Mouse (Mus musculus): ENCODE measurements at regions not wholly inside any gene's neighbourhood (a gene's known extent, or its start where the extent isn't known, plus 50 kb on each side); places are given as distances from the start of the nearest gene placed in this dataset.
A peak's percentile ranks its signal among the peaks of the same experiment; 100 is the strongest.

DNA sequence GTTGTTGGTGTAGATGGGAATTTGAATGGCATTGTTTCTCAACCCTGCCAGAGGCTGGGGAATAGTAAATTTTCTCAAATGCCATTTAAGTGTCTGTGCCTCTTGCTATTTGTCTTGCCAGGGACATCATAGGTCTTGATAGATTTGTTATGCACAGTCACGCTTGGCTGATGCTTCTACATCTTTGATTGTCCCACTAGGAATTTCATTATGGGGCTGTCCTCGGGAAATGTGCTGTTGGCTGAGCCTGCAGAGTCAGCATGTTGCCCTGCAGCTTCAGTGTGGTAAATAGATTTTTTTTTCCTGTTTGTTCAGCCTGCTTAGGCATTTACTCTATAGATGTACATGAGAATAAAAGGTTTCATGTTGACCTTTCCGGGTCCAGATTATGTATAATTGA lies 354.9 kb upstream of the Fam98a start:
- intact Hi-C loops (cut with DNase I) = no loop called here
- no peak for DNase-seq

DNA sequence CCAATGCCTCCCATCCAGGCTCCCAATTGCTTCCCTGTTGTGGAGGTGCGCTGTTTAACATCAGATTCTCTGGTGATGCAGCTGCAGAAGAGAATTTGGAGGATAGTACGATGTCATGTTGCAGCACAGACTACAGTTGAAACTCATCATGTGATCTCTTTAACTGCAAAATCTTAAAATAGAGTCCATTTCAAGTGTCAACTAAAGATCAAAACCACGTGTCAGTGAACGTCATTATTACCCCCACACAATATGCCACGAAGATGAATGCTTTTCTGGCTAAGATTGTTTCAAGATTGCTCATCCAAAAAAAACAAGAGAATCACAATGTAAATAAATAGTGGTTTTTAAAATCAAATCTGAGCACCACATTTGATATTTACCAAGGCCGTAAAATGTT lies 343.7 kb upstream of the Fam98a start:
- DNase-seq = no peak
- intact Hi-C loops (cut with DNase I) = no loop called here

DNA sequence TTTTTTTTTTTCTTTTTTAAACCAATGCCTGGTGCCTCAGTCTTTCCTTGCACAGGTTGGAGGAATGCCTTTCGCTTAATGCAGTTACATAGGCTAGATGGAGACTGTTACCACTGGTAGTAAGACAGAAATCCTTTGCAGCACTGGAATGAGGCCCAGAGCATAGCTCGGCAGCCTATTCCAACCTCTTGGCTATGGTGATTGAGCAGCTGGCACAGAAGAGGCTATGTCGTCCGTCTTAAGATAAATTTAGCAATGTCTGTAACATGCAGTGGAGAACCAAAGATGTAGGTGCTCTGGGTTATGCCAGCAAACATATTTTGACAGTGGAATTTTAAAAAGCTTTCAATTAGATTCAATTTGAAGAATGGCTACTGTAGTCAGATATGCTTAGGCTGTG lies 343.2 kb upstream of the Fam98a start:
- intact Hi-C loops (cut with DNase I) = no loop called here
- no peak for DNase-seq

DNA sequence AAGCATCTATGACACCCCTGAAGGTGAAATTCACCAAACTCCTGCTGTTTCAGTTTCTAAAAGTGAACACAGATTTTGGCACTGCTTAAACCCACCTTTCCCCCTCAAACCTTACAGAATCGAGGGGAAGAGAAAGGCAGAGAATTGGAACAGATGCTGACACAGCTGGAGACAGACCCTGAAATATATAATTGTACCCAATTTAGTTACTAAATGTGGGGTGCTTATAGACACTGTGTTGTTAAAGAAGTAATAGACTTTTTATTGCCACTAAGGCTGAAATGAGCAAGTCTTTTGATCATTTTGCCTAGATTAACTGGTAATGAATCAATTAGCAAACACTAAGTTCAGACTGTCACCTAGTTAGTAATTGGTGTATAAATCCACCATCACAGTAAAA lies 341.8 kb upstream of the Fam98a start:
- no peak for DNase-seq
- intact Hi-C loops (cut with DNase I) = no loop called here

DNA sequence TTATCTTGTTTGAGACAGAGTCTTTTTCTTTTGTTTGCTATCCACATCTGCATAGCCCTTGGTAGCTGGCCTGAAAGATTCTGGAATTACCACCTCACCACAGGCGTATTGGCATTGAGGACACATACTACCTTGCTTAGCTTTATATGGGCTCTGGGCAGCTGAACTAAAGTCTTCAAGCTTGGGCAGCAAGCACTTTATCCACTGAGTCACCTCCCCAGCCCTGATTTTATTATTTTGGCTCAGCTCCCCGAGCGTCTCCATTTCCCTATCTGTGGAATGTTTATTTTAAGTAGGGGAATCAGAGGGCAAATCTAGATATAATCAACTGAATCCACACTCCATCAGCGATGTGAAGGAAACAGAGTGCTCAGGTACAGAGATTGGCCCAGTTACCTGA lies 340.4 kb upstream of the Fam98a start:
- no peak for DNase-seq
- intact Hi-C loops (cut with DNase I) = no loop called here

DNA sequence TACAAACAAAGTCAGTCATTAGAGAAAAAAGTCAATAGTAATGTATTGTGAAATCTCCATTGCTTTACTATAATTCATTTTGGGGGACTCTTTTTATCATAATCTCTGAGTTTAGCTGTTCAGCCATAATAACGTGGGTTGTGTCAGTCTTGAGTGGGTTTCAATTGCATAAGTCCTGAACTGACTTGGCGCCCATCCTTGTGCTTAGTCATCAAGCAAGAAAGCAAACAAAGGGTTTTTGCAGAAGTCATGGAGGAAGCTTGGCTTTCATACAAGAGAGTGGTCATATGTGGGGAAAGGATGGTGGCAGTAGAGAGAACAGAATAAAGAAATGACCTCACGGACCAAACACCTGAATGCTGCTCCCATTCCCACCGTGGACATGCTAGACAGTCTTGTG lies 339.8 kb upstream of the Fam98a start:
- intact Hi-C loops (cut with DNase I) = no loop called here

DNA sequence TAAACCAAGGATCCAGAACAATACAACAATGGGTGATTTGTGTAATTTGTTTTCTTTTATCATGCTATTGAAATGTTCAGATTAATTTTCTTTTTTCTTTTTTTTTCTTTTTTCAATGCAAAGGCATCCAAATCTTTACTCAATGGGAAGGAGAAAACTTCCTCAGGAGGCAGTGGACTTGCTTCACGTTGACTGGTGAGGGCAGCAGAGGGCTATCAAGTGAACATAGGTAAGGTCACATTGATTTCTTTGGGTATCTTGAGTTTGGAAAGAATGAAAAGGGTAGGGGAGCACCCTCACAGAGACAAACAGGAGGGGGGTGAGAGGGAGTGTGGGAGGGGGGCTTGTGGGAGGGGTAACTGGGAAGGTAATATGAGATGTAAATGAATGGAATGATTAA lies 326.1 kb upstream of the Fam98a start:
- intact Hi-C loops (cut with DNase I) = no loop called here
- DNase-seq = no peak

More for the DNA sequence above, 339.8 kb upstream of the Fam98a start:
- no peak for DNase-seq

DNA sequence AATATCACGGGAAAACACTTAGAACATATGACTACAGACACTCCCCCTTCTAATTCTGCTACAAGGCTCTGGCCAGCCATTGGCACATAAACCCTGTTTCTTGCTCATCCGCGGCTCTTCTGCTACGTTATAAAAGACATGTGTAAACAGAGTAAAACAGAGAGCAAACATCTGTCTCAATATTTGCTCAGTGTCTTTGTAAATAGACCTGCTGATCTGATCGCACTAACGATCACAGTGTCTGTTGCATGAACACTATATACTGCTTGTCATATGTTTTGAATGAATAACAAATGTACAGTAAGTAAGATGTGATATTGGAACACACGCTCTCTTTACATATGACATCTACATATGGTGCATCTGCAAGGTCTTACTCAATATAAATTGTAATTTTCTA lies 325.1 kb upstream of the Fam98a start:
- DNase-seq = no peak
- intact Hi-C loops (cut with DNase I) = no loop called here

DNA sequence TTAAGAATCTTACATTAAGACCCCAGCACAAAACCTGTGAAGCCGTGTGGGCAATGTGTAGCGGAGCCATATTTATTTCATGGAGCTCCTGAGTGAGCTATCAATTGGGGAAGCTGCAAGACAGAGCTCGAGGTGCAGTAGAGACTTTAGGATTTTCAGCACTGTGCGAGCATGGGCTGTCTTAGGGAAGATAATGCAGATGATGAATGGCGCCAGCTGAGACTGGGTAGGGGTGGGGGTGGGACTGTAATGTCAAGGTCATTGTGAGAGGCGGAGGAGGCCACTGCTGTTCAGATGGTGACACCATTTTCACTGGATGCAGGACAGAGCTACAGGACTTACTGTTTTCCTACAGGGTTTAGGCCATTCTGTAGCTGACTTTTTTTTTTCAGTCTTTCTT lies 322.8 kb upstream of the Fam98a start:
- intact Hi-C loops (cut with DNase I) = no loop called here
- DNase-seq = no peak

DNA sequence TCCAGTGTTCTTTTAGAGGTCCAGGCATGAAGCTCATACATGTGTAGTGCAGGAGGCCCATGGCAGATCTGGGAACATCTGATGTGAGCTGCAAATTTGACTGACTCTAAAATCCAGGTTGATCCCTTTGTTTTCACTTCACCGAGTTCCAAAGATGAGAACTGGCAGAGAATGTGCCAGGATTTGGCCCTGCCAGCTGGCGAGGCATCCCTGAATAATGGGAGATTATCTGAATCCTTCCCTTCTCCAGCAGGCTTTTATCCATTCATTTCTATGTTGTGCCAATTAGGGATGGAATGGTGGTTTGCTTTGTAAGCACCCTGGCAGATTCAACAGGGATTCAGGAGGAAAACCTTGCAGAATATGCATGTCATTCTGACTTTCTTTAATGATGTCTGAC lies 318.7 kb upstream of the Fam98a start:
- intact Hi-C loops (cut with DNase I) = no loop called here
- no peak for DNase-seq

DNA sequence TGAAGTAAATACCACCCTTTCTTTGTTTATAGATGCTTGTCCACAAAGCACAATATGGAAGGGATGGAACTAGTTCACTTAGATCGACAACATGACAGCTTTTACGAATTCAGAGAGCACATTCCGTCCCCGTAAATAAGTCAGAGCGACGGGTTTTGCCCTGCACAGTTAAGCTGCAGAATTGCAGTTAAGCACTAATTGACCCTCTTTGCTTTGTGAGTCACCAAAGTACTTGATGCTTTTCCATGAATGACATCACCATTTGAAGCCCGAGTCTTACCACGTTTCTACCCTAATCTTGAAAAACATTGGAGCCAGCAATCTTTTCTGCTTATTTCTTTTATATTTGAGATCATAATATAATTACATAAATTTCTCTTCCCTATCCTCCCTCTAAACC lies 305.3 kb upstream of the Fam98a start:
- no peak for DNase-seq
- intact Hi-C loops (cut with DNase I) = no loop called here

DNA sequence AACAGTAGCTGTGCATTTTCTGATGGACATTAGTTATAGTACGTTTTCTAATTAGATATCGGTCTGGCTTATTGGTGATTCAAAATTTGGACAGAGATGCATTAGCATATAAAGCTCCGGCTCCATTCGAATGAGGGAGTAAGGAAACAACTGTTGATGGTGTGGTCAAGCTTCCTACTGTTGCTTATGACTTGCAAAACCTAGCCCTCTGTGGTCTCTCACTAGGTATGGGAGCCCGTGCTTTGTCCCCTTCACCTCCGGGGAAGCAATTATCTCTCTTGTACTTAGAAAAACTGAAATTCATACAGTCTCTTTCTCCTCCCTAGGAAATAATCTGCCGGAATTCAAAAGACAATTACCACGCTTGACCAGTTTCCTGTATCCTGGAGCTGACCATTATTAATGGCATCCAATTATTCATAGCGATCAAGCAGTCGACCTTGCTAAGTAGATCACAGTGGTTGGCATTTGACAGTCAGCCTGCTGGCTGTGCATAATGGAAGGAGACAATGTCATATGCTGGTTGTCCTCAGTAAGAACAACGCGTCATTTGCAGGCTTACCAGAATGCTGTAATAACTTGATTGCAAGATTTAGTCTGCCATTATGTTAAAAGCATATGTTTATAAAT lies 264.4 kb upstream of the Fam98a start:
- intact Hi-C loops (cut with DNase I) = no loop called here
- no peak for DNase-seq

DNA sequence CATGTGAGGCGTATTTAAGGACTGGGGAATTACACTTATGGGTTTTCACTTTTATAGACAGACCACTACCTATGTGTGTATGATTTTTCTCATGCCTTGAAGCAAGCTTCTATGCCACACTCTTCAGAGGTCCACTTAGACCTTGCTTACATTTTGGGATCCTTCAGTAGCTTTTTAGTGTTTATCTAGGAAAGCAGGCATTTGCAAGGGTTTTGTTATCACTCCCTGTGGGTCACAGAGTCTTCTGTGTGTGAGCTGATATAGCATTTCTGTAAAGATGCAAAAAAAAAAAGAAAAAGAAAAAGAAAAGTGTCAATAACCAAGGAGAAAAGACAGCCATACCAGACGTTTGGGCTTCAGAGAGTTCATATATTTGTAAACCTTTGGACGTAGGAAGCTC lies 260.4 kb upstream of the Fam98a start:
- DNase-seq = no peak
- intact Hi-C loops (cut with DNase I) = no loop called here

DNA sequence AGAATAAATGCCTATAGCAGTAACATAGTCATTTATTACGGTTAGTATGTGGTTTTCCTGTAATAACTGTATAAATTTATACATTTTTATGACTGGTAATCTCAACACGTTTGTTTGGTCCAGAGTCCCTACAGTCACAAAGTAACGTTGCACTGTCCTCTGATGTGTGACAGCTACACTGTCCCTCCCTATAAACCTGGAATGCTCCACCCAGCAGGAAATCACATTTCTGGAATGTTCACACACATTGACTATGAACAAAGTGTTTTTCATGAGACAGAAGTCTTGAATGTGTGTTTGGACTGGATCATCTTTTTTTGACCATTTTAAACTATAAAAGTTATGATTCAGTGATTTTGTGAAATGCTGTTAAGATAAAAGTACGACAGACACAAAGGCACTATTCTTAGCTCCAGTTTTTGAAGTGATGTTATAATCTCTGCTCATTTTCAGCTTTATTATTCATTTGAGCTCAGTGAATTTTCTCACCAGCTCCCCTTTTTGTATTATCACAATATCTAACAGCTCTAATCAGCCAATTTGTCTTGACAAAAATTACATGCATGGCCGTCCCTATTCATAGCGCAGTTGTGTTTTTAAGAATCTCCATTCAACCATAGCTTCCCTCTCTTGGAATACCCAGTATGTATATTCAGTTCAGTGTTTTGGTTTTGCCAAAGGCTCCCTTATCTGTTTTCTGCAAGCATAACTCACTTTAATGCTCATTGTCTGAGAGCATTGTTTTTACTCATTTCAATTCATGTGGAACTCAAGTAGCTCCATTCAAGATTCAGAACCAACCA lies 257.0 kb upstream of the Fam98a start:
- intact Hi-C loops (cut with DNase I) = no loop called here

DNA sequence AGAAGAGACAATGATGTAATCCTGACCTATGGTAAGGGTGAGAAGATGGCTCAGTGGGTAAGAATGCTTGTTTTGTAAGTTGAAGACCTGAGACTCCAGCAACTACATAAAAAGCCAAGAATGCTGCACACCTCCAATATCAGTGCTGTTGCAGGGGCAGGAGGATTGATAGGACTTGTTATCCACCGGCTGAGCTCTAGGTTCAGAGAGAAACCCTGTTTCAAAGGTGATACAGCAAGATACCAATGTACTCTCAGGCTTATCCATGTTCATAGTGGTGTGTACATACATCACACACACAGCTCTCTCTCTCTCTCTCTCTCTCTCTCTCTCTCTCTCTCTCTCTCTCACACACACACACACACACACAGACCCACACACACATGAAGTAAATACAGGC lies 256.3 kb upstream of the Fam98a start:
- no peak for DNase-seq
- intact Hi-C loops (cut with DNase I) = no loop called here

More for the DNA sequence above, 257.0 kb upstream of the Fam98a start:
- DNase-seq = no peak

DNA sequence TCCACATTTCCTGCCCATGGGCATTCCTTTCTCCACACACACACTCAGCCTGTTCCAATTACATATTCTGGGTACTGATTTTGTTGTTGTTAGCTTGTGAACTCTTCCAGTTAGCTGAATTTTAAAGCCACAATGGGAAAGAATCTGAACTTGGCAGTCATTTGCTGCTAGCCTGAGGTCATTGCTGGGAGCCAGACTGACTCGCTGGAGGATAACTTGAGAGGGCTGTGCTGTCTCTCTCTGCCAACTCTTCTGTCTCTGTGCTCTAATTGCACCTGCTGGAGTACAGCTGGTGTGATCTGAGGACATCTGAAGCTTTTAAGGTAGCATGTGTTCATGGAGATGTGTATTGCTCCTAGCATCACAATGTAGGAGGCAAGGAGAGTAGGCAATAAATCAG lies 252.6 kb upstream of the Fam98a start:
- intact Hi-C loops (cut with DNase I) = no loop called here
- DNase-seq = peak in 1 of 2 experiments; percentile 3

DNA sequence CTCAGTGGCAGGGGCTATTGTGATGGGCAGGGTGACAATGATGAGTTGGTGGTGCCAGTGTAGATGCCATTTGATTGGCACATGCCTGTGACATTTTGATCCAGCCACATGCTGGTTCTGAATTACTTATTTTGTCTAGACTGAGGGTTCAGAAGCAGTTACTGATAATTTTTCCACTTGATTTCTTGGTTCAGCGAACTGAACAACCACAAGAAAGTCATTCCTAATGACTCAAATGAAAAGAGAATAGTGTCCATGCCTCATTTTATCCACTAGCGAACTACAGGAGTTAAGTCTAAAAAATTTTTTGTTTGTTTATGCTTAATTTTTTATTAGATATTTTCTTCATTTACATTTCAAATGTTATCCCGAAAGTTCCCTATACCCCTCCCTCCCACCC lies 244.6 kb upstream of the Fam98a start:
- DNase-seq = no peak
- intact Hi-C loops (cut with DNase I) = no loop called here

DNA sequence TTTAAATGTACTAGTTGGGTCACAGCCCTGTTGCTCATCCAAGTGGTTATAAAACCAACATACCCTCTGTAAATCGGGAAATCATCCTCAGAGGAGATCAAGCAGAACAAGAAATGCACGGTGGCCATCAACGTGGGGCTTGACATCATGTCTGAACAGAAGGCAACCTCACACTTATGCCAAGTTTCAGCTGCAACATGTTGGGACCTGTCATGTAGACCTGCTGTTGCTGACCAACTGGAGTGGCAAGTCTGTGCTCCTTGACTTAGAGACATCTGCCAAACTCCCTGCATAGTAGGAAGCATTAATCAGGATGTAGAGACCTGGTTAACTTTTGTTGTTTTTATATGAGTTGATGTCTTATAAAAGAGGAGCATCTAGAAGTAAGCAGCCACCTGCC lies 244.0 kb upstream of the Fam98a start:
- DNase-seq = no peak
- intact Hi-C loops (cut with DNase I) = no loop called here

DNA sequence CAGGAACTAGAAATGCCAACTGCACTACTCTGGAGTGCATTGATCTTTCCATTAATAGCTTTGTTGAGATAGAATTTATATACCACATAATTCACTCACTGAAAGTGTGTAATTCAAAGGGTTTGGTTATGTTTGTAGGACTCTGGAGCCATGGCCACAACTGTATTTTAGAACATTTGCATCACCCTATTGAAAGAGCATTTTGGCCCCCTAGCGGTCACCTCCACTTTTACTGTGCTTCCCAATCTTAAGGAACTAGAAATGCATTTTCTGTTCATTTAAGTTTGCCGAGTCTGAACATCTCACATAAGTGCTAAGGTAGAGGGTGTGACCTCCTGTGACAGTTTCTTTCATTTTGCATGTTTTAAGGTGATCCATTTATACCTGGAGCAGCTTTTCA lies 228.0 kb upstream of the Fam98a start:
- peak in 1 of 2 experiments; percentile 4 for DNase-seq
- intact Hi-C loops (cut with DNase I) = no loop called here

DNA sequence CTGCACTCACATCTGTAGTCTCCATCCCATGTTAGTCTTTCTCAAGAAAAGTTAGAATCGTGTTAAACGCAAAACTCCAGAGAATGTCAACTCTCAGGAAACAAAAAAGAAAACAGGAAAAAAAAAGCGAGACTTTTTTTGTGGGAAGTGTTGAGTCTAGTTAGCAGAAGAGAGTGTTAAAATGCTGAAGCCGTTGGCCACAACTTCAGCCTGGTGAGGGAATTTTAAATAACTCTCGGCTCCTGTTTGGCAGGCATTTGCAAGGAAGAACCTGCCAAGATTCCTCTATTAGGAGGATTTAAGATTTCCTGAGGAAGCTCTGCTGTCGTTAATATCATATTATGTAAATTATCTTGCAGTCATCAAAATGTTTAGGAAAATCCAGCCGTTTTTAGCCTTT lies 224.9 kb upstream of the Fam98a start:
- no peak for DNase-seq
- intact Hi-C loops (cut with DNase I) = no loop called here

DNA sequence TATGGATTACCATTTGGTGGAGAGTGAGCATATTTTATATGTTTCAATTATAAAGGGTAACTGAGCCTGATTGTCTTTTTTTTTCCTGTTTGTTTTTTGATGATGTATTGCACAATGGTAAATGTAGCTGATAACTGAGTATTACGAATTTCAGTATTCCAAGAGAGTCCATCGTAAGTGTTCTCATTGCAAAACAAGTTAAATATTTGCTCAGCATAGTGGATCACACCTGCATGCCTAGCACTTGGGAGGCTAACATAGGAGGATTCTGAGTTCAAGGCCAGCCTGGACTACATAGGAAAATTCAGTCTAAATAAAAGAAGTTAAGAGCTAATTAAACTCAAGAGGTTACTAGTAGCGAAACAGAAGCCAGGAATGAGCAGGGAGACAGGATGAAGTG lies 223.8 kb upstream of the Fam98a start:
- no peak for DNase-seq
- intact Hi-C loops (cut with DNase I) = no loop called here

DNA sequence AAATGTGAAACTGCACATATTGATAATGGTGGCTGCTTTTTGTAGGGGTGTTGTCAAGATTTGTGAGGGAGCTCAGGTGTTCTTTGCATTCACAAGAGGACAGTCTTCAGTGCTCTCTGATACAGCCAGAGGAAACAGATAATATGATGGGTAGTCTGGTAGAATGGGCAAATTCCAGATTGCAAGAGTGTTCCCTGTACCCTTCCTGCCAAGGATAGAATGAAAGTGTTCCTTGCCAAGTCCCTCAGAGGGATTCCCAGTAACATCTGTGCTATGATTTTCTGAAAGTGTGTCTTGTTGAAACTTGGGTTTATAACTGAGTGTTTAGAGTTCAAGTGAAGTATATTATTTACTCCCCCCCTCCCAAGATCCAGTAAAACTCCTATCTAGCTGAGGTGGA lies 221.1 kb upstream of the Fam98a start:
- DNase-seq = no peak
- intact Hi-C loops (cut with DNase I) = no loop called here

DNA sequence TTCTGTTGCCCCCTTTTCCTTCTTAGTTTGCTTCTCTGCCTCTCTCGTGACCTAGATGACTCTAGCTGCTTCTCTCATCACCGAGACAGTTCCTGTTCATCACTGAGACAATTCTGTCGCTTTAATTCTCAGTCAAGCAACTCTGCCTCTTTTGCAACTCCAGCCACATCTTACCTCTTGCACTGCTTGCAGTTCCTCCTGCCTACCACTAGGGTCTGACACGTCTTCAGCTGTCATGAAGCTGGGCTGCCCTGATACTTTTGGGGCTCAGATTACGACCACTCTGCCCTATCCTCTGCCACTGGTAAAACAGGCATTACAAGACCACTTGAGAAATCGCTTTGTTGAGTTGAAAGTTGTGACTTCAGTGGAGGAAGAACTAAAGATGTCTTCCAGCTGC lies 216.9 kb upstream of the Fam98a start:
- intact Hi-C loops (cut with DNase I) = no loop called here
- no peak for DNase-seq
